Mouse (Mus musculus) MEL (cell line): ENCODE data around the gene Rftn1. TPM values are rescaled to one million over a fixed set of nuclear protein-coding genes. Genes with fewer than 3 reads are reported as not detected.

ENCODE experiments used
- DNase-seq: peaks from one replicate; pipeline ENCODE4 v3.0.0; 2011; ENCODE audit warnings: low read depth, low spot score
- H3K27ac ChIP-seq: 2 replicates; pipeline ENCODE4 v1.5.1; 2012; ENCODE audit warnings: low read depth, mild to moderate bottlenecking, control low read depth, low read length, moderate library complexity; ENCODE audit not compliant: control insufficient read depth
- H3K27me3 ChIP-seq, 2 experiments: fragments of 150-350 bp in 1 of 2; sonication (generic) in 1 of 2; 2 replicates each; pipeline ENCODE4 v1.6.1; 2012; ENCODE audit warnings: low read length in 2 of 2, mild to moderate bottlenecking in 2 of 2, improper control_type of control experiment in 1 of 2, moderate library complexity in 1 of 2; ENCODE audit not compliant: insufficient read depth in 2 of 2, control insufficient read depth in 1 of 2
- H3K36me3 ChIP-seq, 2 experiments: 2 replicates each; pipeline ENCODE4 v1.6.1; 2012 to 2014; ENCODE audit warnings: low read length in 2 of 2, improper control_type of control experiment in 1 of 2, inconsistent platforms in 1 of 2, mild to moderate bottlenecking in 1 of 2; ENCODE audit not compliant: insufficient read depth in 2 of 2, control insufficient read depth in 1 of 2
- H3K4me1 ChIP-seq, 2 experiments: fragments of 150-350 bp in 1 of 2; sonication (generic) in 1 of 2; 2 replicates each; pipeline ENCODE4 v1.6.1; 2012; ENCODE audit warnings: low read length in 2 of 2, improper control_type of control experiment in 1 of 2, mild to moderate bottlenecking in 1 of 2; ENCODE audit not compliant: insufficient read depth in 2 of 2, control insufficient read depth in 1 of 2
- H3K4me3 ChIP-seq, 2 experiments: fragments of 150-350 bp in 1 of 2; sonication (generic) in 1 of 2; 2 replicates each; pipeline ENCODE4 v1.5.1; 2012; ENCODE audit warnings: low read depth in 2 of 2, low read length in 2 of 2, mild to moderate bottlenecking in 2 of 2, moderate library complexity in 2 of 2, control low read depth in 1 of 2, improper control_type of control experiment in 1 of 2; ENCODE audit not compliant: control insufficient read depth in 1 of 2, insufficient read depth in 1 of 2
- H3K79me2 ChIP-seq: 2 replicates; pipeline ENCODE4 v1.6.1; 2012; ENCODE audit warnings: mild to moderate bottlenecking, low read length, moderate library complexity; ENCODE audit not compliant: control insufficient read depth, poor library complexity, insufficient read depth
- H3K9ac ChIP-seq: 2 replicates; pipeline ENCODE4 v1.6.1; 2012; ENCODE audit warnings: low read depth, mild to moderate bottlenecking, control low read depth, low read length, moderate library complexity; ENCODE audit not compliant: control insufficient read depth, poor library complexity, severe bottlenecking
- H3K9me3 ChIP-seq: fragments of 150-350 bp; sonication (generic); replicated peaks from 2 replicates; pipeline ENCODE4 v1.6.1; 2012; ENCODE audit warnings: mild to moderate bottlenecking, low read length, improper control_type of control experiment, moderate library complexity; ENCODE audit not compliant: insufficient read depth
- BHLHE40 ChIP-seq: IDR thresholded peaks from 2 replicates; pipeline ENCODE4 v1.6.1; 2012; ENCODE audit warnings: low read depth, mild to moderate bottlenecking, inconsistent platforms, low read length, improper control_type of control experiment, borderline replicate concordance
- CTCF ChIP-seq, 3 experiments: IDR thresholded peaks in 2 of 3; conservative IDR thresholded peaks in 1 of 3; 2 replicates each; pipeline ENCODE4 v1.5.1; 2011 to 2012; ENCODE audit warnings: low read length in 3 of 3, low read depth in 2 of 3, mild to moderate bottlenecking in 2 of 3, improper control_type of control experiment in 1 of 3, inconsistent platforms in 1 of 3, mixed read lengths in 1 of 3, moderate library complexity in 1 of 3; ENCODE audit not compliant: control insufficient read depth in 1 of 3, insufficient read depth in 1 of 3, poor library complexity in 1 of 3, severe bottlenecking in 1 of 3
- ELF1 ChIP-seq: IDR thresholded peaks from 2 replicates; pipeline ENCODE4 v1.6.1; 2014; ENCODE audit warnings: low read depth, mild to moderate bottlenecking, inconsistent platforms, low read length, improper control_type of control experiment, moderate library complexity
- EP300 ChIP-seq, 2 experiments: IDR thresholded peaks; 2 replicates each; pipeline ENCODE4 v1.6.1; 2011; ENCODE audit warnings: improper control_type of control experiment in 2 of 2, low read length in 2 of 2, low read depth in 1 of 2, mild to moderate bottlenecking in 1 of 2
- ETS1 ChIP-seq: IDR thresholded peaks from 2 replicates; pipeline ENCODE4 v1.6.1; 2012; ENCODE audit warnings: low read depth, mild to moderate bottlenecking, inconsistent platforms, low read length, improper control_type of control experiment, moderate library complexity
- GABPA ChIP-seq: IDR thresholded peaks from 2 replicates; pipeline ENCODE4 v1.6.1; 2012; ENCODE audit warnings: low read depth, mild to moderate bottlenecking, inconsistent platforms, low read length, improper control_type of control experiment, moderate library complexity
- HCFC1 ChIP-seq: IDR thresholded peaks from 2 replicates; pipeline ENCODE4 v1.6.1; 2012; ENCODE audit warnings: low read depth, mild to moderate bottlenecking, inconsistent platforms, low read length, improper control_type of control experiment, moderate library complexity
- KAT2A ChIP-seq: conservative IDR thresholded peaks from 2 replicates; pipeline ENCODE4 v1.6.1; 2012; ENCODE audit warnings: low read depth, low read length, improper control_type of control experiment, inconsistent platforms
- MAZ ChIP-seq: IDR thresholded peaks from 2 replicates; pipeline ENCODE4 v1.6.1; 2012; ENCODE audit warnings: low read depth, mild to moderate bottlenecking, inconsistent platforms, low read length, improper control_type of control experiment
- NRF1 ChIP-seq: IDR thresholded peaks from 2 replicates; pipeline ENCODE4 v1.6.1; 2014; ENCODE audit warnings: low read depth, mild to moderate bottlenecking, inconsistent platforms, low read length, improper control_type of control experiment, moderate library complexity; ENCODE audit not compliant: poor library complexity, insufficient read depth, severe bottlenecking
- POLR2AphosphoS5 ChIP-seq: IDR thresholded peaks from 2 replicates; pipeline ENCODE4 v1.6.1; 2012; ENCODE audit warnings: low read depth, borderline replicate concordance, mild to moderate bottlenecking, inconsistent platforms, low read length, moderate library complexity, mixed read lengths
- RCOR1 ChIP-seq: IDR thresholded peaks from 2 replicates; pipeline ENCODE4 v1.6.1; 2012; ENCODE audit warnings: low read depth, mild to moderate bottlenecking, inconsistent platforms, low read length, improper control_type of control experiment
- TAL1 ChIP-seq: IDR thresholded peaks from 2 replicates; pipeline ENCODE4 v1.6.1; 2012; ENCODE audit warnings: mild to moderate bottlenecking, inconsistent platforms, low read length, moderate library complexity, mixed read lengths
- TBP ChIP-seq: IDR thresholded peaks from 2 replicates; pipeline ENCODE4 v1.8.0; 2011; ENCODE audit warnings: low read depth, low read length, improper control_type of control experiment
- ZKSCAN1 ChIP-seq: IDR thresholded peaks from 2 replicates; pipeline ENCODE4 v1.6.1; 2012; ENCODE audit warnings: low read depth, mild to moderate bottlenecking, inconsistent platforms, low read length, improper control_type of control experiment, moderate library complexity
- ZNF384 ChIP-seq: IDR thresholded peaks from 2 replicates; pipeline ENCODE4 v1.6.1; 2012; ENCODE audit warnings: low read depth, mild to moderate bottlenecking, inconsistent platforms, low read length, improper control_type of control experiment
- polyA plus RNA-seq, 2 experiments: library from polyadenylated mRNA; stranded (reverse) in 1 of 2; unstranded in 1 of 2; fragments of >175 nt in 1 of 2; fragments of >200 nt in 1 of 2; gene quantifications; 2 replicates each; pipeline versions ENCODE4 v1.2.1 to v1.2.4; 2012; ENCODE audit warnings: low replicate concordance in 2 of 2, low read depth in 1 of 2; ENCODE audit not compliant: insufficient read length in 2 of 2, insufficient read depth in 1 of 2, missing spikeins in 1 of 2
- total RNA-seq: library from RNA; depleted of rRNA; stranded (reverse); fragments of 300-350 nt; gene quantifications from 2 replicates; pipeline ENCODE4 v1.2.3, GENCODE M21; 2012

Rftn1 gene
- total and polyA plus RNA-seq, 3 experiments = 70.2 to 76.1 TPM; not detected in 1

DNA sequence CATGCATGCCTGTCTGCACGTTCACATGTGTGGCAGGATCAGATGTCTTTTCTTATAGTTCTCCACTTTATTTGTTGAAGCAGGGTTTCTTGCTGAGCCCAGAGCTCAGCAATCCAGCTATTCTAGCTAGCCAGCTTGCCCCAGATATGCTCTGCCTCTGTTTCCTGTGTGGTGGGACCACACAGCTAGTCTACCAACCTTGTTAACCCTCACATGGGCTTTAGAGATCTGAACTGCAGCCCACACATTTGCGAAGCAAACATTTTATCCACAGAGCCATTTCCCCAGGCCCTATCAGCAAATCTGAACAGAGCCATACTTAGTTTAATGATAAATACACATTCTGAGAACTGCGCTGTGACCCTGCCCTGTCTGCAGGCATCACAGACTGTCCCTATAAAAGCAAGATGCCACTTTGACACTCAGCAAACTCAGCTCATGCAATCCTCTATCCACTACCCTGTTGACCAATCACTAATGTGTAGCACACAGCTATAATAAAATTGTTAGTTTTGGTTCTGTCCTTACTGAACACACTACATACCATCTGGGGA lies 65.2 kb downstream of the Rftn1 start:
- no peak for DNase-seq
- Histone ChIP-seq H3K27ac (no peak overlapping the region), H3K9ac (no peak overlapping the region), H3K4me1 (peaks cover 4 to 13% of the 10 kb centered on the region in 2 experiments), H3K9me3 (no peaks in the 10 kb centered on the region), H3K4me3 (no peak overlapping the region), H3K27me3 (no peaks in the 10 kb centered on the region), H3K79me2 (no peaks in the 10 kb centered on the region; the same call in 1 of the 2 replicates), H3K36me3 (peaks cover 3 to 10% of the 10 kb centered on the region in 2 experiments)
- TF ChIP-seq GABPA = no peak
- TF ChIP-seq KAT2A = no peak
- no peak for TF ChIP-seq TBP
- no peak for TF ChIP-seq MAZ
- TF ChIP-seq HCFC1 = no peak

DNA sequence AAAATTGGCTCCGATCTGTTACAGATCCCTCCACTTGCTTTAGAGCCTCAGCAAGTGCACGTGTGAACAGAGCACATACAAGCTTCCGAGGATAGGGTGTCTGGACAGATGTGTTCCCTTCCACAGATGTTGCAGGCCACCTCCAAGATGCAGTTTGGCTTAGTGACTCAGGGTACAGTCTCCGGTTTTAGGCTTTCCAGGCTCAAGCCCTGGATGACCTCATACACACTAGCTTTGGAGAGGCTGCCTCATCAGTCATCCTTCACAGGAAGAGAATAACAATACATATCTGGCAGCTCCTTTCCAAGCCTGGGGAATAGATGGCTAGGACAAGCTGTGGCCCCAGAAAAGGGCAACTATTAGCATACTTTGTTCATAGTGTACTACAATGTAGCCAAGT lies 65.8 kb downstream of the Rftn1 start:
- Histone ChIP-seq H3K79me2 (no peaks in the 10 kb centered on the region; the same call in 1 of the 2 replicates), H3K27me3 (no peaks in the 10 kb centered on the region), H3K9ac (no peak overlapping the region)
- TF ChIP-seq TBP = no peak
- no peak for TF ChIP-seq NRF1
- no peak for TF ChIP-seq CTCF (IDR thresholded peaks at IDR 0.05 in 2 of 3, conservative IDR thresholded peaks at IDR 0.05 in 1 of 3; ENCODE audit: control insufficient read depth in 1 of 3, insufficient read depth in 1 of 3, low read depth in 2 of 3, low read length in 3 of 3, poor library complexity in 1 of 3, severe bottlenecking in 1 of 3)
- no peak for TF ChIP-seq GABPA
- TF ChIP-seq ELF1 = no peak
- TF ChIP-seq POLR2AphosphoS5 = no peak
- no peak for TF ChIP-seq BHLHE40
- TF ChIP-seq KAT2A = no peak
- TF ChIP-seq ETS1 = no peak
- no peak for TF ChIP-seq RCOR1
- no peak for TF ChIP-seq TAL1
- TF ChIP-seq ZNF384 = no peak
- no peak for TF ChIP-seq ZKSCAN1
- TF ChIP-seq EP300 (IDR thresholded peaks at IDR 0.05; ENCODE audit: low read depth in 1 of 2, low read length in 2 of 2) = no peak
- TF ChIP-seq, all 39 proteins: peak for 0
- Histone ChIP-seq H3K27ac (no peak overlapping the region), H3K4me1 (peaks cover 4 to 13% of the 10 kb centered on the region in 2 experiments), H3K36me3 (peaks cover 3 to 10% of the 10 kb centered on the region in 2 experiments), H3K4me3 (no peak overlapping the region), H3K9me3 (no peaks in the 10 kb centered on the region)
- DNase-seq = no peak
